Mouse (Mus musculus): Measurements from ENCODE around the gene Parp16.

DNA sequence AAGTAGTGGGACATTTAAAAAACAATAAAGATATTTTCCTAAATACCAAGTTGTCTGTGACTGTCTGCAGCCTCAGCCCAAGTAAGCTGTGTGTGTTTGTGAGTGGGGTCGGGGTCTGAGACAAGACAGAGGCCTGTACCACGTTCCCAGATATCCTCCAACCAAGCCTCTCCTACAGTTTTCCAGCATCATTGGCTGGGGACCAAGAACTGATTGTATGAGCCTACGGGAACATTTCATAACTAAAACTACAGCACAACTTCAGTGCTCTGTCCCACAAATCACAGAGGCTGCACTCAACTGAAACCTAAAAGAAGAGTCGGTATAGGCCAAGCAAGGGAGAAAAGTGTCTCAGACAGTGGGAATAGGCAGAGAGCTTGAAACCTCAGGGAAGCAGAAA, 44.0 kb downstream of the Parp16 start:
- TF ChIP-seq POLR2A (IDR thresholded peaks at IDR 0.05; ENCODE audit: insufficient read depth, low read length): no peak
- no peak for TF ChIP-seq CTCF (IDR thresholded peaks at IDR 0.05; ENCODE audit: low read depth, low read length)
